Mouse (Mus musculus) frontal cortex, postnatal 36 days (tissue): ENCODE results near the gene Zan.

Experiments
- DNase-seq, 2 experiments: peaks; one replicate each; pipeline ENCODE4 v3.0.0; 2022; ENCODE audit warnings: low spot score in 2 of 2

Gene Zan

GRCm38 (mm10) chr5:137351394-137351793 lies 125.5 kb downstream of the Zan start:
- DNase-seq = no peak

GRCm38 (mm10) chr5:137351058-137351380 lies 125.8 kb downstream of the Zan start:
- no peak for DNase-seq

- no peak for DNase-seq
Observed at GRCm38 (mm10) chr5:137350205-137351057, 126.4 kb downstream of the Zan start.

- peak in 1 of 2 experiments; percentile 43 for DNase-seq
Observed at GRCm38 (mm10) chr5:137349384-137350204, 127.3 kb downstream of the Zan start, which contains the start of gene Ephb4. Gene Ephb4 (plus strand): TSS chr5:137350109.

DNA sequence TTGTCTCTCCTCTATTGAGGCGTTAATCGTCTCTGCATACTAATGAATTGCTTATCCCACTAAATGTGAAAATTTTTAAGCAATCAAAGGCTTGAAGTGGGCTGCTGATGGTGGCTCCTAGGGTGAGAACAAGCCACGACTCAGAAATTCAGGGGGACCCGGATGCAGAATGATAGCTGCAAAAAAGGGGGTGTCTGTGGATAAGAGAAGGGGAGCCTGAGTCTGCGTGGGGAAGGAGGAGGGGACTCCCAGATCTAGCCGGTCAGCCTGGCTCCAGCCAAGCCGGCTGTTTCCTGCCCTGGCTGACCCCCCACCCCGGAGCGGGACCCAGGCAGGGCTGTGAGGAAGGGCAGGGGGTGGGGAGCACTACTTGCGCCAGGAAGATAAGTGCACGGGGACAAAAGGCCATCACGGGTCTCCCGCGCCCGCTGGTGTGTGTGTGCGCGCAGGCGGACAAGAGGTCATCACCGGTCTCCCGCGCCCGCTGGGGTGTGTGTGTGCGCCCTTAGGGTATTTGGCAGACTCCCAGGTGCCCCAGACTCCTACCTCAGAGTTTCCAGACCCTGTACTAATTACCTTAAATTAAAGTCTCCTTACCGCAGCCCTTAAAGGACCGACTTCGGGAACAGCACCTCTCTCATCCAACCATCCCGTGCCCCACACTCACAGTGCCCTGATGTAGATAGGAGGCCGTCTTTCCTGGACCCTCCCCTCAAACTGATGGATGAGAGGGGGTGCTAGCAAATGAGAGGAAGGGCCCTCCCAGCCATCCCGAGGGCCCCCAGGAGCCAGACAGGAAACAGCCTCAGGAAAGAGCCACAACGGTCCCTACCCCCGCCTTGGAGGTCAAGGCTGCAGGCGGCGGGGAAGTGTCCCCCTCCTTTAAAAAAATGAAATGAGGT lies 128.1 kb downstream of the Zan start:
- no peak for DNase-seq

- no peak for DNase-seq
Observed at GRCm38 (mm10) chr5:137347856-137348255, 129.0 kb downstream of the Zan start.

DNA sequence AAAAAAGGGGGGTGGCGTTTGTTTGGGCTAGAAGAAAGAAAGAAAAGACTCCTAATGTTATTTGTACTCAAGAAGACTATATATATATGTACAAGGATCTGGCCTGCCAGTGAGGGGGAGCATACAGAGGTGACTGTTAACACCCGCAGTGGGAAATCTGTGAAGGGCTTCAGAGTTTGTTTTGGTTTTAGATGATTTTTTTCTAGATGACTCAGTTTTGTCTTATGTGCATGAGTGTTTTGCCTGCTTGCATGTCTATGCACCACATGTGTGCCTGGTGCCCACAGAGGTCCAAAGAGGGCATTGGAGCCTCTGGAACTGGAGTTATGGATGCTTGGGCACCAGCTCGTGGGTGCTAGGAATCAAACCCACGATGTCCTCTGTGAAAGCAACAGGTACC lies 129.9 kb downstream of the Zan start:
- DNase-seq = no peak

DNA sequence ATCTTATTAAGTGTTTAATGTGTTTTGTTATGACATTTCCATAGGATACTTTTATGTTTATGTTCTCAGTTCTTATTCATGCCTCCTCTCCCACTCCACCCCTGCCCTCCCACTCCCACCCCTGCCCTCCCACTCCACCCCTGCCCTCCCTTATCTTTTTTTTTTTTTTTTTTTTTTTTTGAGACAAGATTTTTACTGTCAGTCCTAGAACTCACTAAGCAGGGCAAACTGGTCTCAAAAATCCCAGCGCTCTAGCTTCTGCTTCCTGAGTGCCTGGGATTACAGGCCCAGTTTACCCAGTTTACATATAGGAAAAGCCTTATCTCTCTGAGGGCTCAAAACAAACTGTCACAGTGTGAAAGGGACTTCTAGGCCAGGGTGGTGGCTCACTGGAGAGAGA lies 130.5 kb downstream of the Zan start:
- DNase-seq = no peak

- DNase-seq = no peak
Observed at GRCm38 (mm10) chr5:137345821-137346220, 131.0 kb downstream of the Zan start.

DNA sequence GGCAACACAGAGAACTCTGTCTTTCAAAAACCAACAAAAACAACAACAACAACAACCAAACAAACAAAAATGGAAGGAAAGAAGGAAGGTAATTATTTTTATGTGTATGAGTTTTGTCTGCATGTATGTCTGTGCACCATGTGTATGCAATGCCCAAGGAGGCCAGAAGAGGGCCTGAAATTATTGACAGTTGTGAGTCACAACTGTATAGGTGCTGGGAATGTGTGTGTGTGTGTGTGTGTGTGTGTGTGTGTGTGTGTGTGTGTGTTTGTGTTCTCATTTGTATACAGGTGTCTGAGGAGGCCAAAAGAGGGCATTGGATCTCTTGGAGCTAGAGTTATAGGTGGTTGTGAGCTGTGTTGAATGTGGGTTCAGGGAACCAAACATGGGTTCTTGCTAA lies 133.0 kb downstream of the Zan start:
- DNase-seq = no peak

DNA sequence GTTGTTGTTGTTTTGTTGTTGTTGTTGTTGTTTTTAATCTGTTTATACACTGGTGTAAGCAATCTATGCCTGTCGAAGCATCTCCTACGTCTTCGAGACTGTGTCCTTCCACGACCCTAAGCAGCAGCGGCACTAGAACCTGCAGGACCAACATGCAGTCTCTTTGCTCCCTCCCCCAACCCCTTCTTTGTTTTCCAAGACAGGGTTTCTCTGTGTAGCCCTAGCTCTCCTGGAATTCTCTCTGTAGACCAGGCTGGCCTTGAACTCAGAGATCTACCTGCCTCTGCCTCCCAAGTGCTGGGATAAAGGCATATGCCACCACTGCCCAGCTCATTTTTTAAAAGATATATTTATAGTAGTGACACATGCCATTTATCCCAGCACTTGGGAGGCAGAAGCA lies 133.5 kb downstream of the Zan start:
- no peak for DNase-seq

GRCm38 (mm10) chr5:137342407-137343012 lies 134.4 kb downstream of the Zan start:
- DNase-seq = no peak

GRCm38 (mm10) chr5:137340222-137340621 lies 136.6 kb downstream of the Zan start:
- DNase-seq = no peak

DNA sequence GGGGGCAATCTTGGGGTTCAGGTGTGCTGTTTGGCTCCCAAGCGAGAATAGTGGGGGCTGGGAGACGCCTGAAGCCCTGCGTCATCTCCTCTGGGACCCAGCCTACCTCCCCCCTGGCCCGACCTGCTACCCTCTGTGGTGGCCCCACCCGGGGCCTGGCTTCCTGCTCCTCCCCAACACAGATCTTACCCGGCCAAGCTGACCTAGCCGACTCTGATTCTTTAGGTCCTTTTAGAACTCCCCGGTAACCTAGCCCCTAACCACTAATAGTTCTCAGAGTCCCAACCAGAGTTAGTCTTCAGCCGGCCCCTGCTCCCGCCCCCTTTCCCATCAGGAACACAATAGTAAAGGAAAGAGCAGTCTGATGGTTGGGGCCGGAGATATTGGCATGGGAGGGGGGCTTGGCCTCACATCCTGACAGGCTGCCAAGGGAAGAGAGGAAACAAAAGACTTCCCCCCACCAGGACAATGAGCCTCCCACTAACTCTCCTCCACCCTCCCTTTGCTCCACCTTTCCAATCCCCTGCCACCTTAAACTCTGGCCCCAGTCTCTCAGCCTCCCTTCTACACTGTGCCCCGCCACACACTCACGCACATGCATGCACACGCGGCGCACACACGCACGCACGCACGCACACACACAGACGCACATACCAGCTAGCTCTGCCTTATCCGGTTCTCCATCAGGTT lies 137.4 kb downstream of the Zan start:
- DNase-seq = no peak

GRCm38 (mm10) chr5:137338663-137339289 lies 138.1 kb downstream of the Zan start:
- DNase-seq = no peak

DNA sequence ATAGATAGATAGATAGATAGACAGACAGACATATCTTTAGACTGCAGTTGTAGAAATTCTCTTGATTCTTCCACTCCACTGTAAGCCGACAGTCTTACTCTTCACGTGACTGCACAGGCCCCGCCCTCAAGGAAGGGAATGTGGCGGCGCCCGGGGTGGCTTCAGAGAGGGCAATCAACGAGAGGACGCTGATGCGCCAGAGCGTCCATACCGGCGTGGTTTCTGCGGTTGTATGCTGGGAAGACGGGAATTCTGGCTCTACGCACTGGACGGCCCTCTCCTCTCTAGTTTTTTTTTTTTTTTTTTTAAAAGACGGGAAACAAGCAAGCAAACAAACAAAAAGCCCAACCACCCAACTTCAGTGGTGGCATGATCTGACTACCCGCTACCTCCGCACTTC lies 138.6 kb downstream of the Zan start:
- DNase-seq = peak; percentile 86 to 90

DNA sequence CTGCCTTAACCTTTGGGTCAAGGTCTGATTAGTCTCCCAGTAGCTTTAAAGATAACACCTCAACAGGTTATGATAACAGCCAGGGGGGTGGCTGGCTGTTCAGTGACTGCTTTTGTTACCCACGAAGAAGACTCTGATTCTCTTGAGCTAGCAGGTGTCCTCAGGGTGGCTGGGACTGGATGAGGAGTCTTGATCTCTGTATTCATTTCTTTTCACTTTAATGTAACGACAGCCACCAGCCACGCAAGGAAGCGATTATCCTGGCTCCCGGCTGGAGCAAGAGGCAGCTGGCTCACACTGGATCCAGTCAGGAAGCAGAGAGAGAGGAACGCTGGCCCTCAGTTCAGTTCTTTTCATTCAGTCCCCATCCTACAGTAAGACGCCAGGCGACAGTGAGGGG lies 139.7 kb downstream of the Zan start:
- DNase-seq = no peak

DNA sequence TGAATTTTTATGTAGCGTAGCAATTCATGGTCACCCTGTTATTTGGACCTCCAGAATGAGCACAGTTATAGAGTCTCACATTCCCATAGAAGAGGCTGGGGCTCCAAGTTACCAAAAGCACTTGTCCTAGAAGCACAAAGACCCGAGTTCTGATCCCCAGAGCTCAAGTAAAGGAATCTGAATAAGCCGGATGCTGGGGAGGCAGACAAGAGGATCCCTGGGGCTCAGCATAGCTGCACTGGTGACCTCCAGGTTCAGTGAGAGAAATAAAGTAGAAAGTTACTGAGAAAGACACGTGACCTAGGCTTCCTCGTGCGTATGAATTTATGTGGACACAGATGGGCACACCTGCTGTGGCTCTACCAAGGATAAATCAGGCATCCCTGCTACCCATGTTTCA lies 141.8 kb downstream of the Zan start:
- DNase-seq = no peak

DNA sequence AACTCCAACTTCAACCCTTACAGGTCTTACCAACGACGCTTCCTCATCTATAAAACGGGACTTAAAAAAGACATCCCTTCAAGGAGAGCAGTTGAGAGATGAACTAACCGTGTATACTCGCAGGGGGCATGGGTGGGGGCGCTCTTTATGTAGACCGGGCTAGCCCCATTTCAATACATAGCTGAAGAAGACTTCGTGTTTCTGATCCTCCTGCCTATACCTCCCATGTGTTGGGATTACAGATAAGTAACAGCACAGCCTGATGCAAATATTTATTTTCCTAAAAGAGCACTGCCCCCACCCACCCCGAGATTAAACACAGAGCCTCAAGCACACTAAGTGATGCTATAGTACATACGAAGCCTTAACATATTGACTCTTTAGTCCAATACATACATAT lies 142.5 kb downstream of the Zan start:
- DNase-seq = no peak

- DNase-seq = peak; percentile 88 to 92
Observed at GRCm38 (mm10) chr5:137333512-137334174, 143.2 kb downstream of the Zan start, which contains the start of gene Slc12a9. Gene Slc12a9 (minus strand): TSS chr5:137333597.
